Mouse (Mus musculus) A20 (cell line): ENCODE measurements at regions not wholly inside any gene's neighbourhood (a gene's known extent, or its start where the extent isn't known, plus 50 kb on each side); places are given as distances from the start of the nearest gene placed in this dataset.

Experiments used
- DNase-seq: peaks from one replicate; pipeline ENCODE4 v3.0.0-alpha.2; 2011; ENCODE audit warnings: low read depth, low spot score

DNA sequence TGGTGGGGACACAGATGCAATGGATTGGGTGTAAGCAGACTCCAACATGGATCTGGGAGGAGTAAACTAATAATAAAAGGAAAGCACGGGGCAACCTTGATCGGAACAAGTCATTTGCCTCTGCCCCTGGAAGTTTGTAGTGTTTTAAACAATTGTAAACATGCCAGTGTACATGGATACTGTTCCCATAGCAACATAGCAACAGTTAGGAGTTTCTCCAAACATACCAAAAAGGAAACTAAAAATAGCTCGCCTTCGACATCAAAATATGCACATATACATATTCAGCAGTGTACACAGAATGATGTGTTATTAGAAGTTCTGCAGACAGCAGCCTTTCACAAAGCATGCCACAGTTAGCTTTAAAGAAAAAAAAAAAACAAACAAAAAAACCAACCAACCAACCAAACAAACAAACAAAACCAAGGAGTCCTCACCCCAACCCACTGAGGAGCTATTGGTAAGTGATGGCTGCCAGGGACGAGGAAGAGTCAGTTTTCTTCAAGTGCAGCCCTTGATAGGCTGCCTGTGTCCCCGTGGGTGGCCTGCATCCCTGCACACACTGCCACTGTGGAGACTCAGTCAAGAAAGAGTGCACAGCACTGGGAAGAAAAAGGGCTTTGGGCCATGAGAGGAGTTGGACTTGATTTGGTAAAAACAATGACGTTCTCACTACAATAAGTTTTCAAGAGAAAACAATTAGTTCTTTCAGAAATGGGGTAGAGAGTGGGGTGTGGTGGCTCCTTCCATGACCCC, 54.8 kb upstream of the Peli1 start:
- no peak for DNase-seq

DNA sequence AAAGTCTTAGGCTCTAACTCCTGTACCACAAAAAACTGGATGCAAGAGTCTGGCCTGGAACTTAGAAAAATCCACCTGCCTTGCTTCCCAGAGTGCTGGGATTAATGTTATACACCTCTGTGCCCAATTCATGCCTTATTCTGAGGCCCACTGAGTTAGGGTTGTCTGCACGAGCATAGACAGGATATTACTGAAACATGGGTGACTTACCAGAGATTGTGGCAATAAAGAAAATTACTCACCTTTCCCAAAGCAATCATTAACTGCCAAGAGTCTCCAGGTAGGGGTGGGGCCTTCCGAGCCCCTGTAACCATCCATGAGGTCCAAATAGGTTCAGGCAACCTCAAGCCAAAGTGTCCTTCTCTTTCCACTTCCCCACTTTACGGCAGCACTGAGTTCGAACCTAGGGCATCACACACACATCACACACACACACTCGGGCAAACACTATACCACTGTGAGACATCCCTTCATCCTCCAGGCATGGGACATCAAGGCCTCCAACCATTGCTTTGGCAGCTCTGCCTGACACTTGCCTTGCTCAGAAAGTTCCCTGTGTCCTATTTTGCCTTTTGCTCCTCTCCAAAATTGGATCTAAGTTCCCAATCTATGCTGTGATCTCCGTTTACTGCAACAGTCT, 53.7 kb upstream of the Peli1 start:
- DNase-seq = no peak

DNA sequence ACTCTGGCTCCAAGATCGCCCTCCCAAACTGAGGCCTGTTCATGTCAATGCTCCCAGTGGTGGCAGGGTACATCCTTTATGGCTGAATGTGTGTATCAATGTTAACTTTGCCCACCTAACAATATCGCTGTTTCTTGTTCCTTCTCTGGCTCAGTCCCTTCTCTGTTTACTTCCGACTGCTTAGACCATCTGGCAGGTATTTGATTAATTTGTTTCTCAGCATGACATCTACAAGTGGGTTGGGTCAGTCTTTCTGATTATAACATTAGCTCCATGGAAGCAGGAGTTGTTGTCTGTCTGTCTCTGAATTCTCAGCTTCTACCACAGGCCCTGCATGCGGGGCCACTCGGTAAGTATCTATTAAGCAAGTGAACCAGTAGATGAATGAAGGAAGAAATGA, 49.9 kb upstream of the Peli1 start:
- DNase-seq = no peak
